ENCODE assay signal across 8 mouse cellular contexts in the genomic region with DNA sequence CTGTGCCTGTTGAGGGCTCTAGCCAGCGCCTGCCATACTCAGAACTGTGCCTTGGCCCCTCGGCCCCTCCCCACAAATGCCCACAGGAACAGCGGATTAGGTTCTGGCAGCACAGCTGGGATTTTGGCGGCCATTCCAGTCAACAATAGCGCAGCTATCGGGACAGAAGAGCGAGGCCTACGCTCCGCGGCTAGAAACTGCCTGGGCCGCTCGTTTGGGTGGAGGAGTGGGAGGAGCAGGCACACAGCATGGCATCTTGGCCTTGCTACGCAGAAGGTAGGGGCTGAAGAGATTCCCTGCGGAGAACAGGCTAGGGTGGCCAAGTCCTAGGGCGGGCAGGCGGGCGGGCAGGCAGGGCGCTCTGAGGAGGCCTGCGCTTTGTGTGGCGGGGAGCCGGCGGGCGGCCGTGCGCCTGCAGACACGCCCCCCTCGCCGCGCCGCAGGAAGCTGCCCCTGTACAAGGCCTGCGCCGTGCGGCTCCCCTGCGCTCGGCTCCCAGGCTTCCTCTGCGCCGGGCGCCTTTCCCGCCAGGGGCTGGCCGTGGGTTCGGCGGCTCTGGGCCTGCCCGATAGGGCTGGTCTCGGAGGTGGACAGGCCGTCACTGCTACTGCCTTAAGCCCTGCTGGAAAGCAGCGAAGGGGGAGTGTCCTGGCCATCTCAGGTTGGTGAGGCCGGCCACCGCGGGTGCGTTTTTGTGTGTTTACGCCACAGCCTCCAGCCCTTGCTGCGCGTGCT. TPM values are rescaled to one million over a fixed set of nuclear protein-coding genes. Genes with fewer than 3 reads are reported as not detected.
A peak's percentile ranks its signal among the peaks of the same experiment; 100 is the strongest.
DNase-seq lines count a peak whose midpoint lies in the region; ATAC-seq lines count a peak whose summit lies in the region.

No protein-coding gene starts in this region.

- H3K27me3 ChIP-seq in hindbrain, embryonic 14.5 days (ENCODE audit: control insufficient read depth, insufficient read depth, low read length), result no peaks in the 10 kb centered on the region

- peaks cover 28% of the 10 kb centered on the region for H3K4me1 ChIP-seq in hindbrain, embryonic 14.5 days (replicated peaks; ENCODE audit: control insufficient read depth, insufficient read depth, low read length)

- H3K4me3 ChIP-seq in hindbrain, embryonic 14.5 days (replicated peaks; ENCODE audit: low read length), result peak overlapping the region; percentile 83

- no peaks in the 10 kb centered on the region for H3K36me3 ChIP-seq in hindbrain, embryonic 14.5 days (replicated peaks; ENCODE audit: control insufficient read depth, insufficient read depth)

- under 1% methylated on average over 48 of the region's 53 CpGs for WGBS in hindbrain, embryonic 14.5 days

- peak overlapping the region; percentile 100 for H3K27ac ChIP-seq in hindbrain, embryonic 14.5 days

- DNase-seq in T-cell, adult 2 months (ENCODE audit: low spot score), result peak; percentile 85
- peak; percentile 89 to 91 for DNase-seq in cerebellum, postnatal 25 days
- peak; percentile 66 to 76 for DNase-seq in frontal cortex, postnatal 25 days (ENCODE audit: low spot score in 2 of 2)
- DNase-seq in hindbrain, embryonic 14.5 days (ENCODE audit: low spot score), result peak; percentile 73
- peak; percentile 64 for DNase-seq in left cerebral cortex, adult 11 months (ENCODE audit: low spot score)
- peak; percentile 89 for DNase-seq in lung, postnatal 36 days
- DNase-seq in retina, embryonic 14.5 days (ENCODE audit: low spot score), result peak; percentile 82
- peak; percentile 86 to 89 for DNase-seq in thymus, postnatal 36 days

- peak overlapping the region; percentile 97 for H3K9ac ChIP-seq in hindbrain, embryonic 14.5 days

- peak; percentile 89 for ATAC-seq in hindbrain, embryonic 14.5 days (ENCODE audit: low FRiP score)

- peak overlapping the region; percentile 80 for H3K4me2 ChIP-seq in hindbrain, embryonic 14.5 days (replicated peaks)

- no peaks in the 10 kb centered on the region for H3K9me3 ChIP-seq in hindbrain, embryonic 14.5 days (ENCODE audit: control insufficient read depth, low read length)

RNA-seq across cellular contexts. Expression of a gene that starts 36.0 kb away (rescaled TPM):
- 50.0 and 50.8 TPM in 2 replicates for polyA plus RNA-seq in hindbrain, embryonic 14.5 days (2014; fragmentation: Nextera tagmentation; extraction: Ambion mirVana)

RNA-seq across cellular contexts. Expression of a gene that starts 36.2 kb away (rescaled TPM):
- 12.5 and 15.2 TPM in 2 replicates for polyA plus RNA-seq in hindbrain, embryonic 14.5 days (2014; fragmentation: Nextera tagmentation; extraction: Ambion mirVana)

RNA-seq across cellular contexts. Expression of a gene that starts 48.6 kb away (rescaled TPM):
- 3.0 and 3.5 TPM in 2 replicates for polyA plus RNA-seq in hindbrain, embryonic 14.5 days (2014; fragmentation: Nextera tagmentation; extraction: Ambion mirVana)

Comparison
In these comparisons a context has a peak if more than half of its experiments do, and no peak if none do; other contexts are left out.
1. Peak in every context shown above with its lines: DNase-seq, ATAC-seq, H3K4me3 ChIP-seq and H3K27ac ChIP-seq.